Mouse (Mus musculus) bone marrow, adult 2 months (tissue): ENCODE measurements at regions not wholly inside any gene's neighbourhood (a gene's known extent, or its start where the extent isn't known, plus 50 kb on each side); places are given as distances from the start of the nearest gene placed in this dataset.

Experiments
- CTCF ChIP-seq: fragments of 200-500 bp; IDR thresholded peaks from 2 replicates; pipeline ENCODE4 v1.5.1; 2011; ENCODE audit warnings: low read length, control low read depth; ENCODE audit not compliant: control insufficient read depth, insufficient read depth
- POLR2A ChIP-seq: fragments of 200-500 bp; IDR thresholded peaks from 2 replicates; pipeline ENCODE4 v1.6.1; 2011; ENCODE audit warnings: low read depth, mild to moderate bottlenecking, control low read depth, low read length, borderline replicate concordance; ENCODE audit not compliant: control insufficient read depth

DNA sequence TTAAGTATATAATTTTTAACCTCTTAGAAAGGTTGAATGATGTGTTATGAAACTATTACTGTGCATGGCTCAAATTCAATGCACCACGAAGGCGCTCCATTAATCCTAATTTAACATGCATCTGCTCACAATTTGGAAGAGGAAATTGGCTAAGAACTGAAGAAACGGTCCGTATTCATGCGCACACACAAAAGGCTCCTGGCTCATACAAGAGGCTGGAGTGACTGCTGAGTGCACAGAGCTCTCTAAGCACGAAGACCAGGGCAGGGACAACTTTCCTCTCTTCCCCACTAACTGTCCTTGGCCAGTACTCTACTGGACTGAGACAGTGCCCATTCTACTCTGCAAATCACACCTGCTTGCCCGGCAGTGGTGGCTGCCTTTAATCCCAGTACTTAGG, 435.1 kb downstream of the Vrk1 start:
- TF ChIP-seq CTCF = no peak
- no peak for TF ChIP-seq POLR2A
